Mouse (Mus musculus) lung, postnatal 4 days (tissue): ENCODE data around the gene Susd3.

Experiments
- DNase-seq, 2 experiments: peaks; one replicate each; pipeline ENCODE4 v3.0.0; 2021

Susd3 gene

GRCm38 (mm10) chr13:49246011-49246410 is 2.5 kb downstream of the Susd3 start:
- DNase-seq: no peak

- no peak for DNase-seq
Observed at GRCm38 (mm10) chr13:49245251-49245650, 3.3 kb downstream of the Susd3 start.

GRCm38 (mm10) chr13:49243492-49243891 is 5.0 kb downstream of the Susd3 start:
- DNase-seq: no peak

GRCm38 (mm10) chr13:49242321-49243065 is 6.0 kb downstream of the Susd3 start:
- peak; percentile 67 to 76 for DNase-seq

- no peak for DNase-seq
Observed at GRCm38 (mm10) chr13:49238737-49239136, 9.8 kb downstream of the Susd3 start.

- DNase-seq: no peak
Observed at GRCm38 (mm10) chr13:49237617-49238016, 10.9 kb downstream of the Susd3 start.

- DNase-seq: no peak
Observed at GRCm38 (mm10) chr13:49234711-49235110, 13.8 kb downstream of the Susd3 start.

GRCm38 (mm10) chr13:49233792-49234572 is 14.5 kb downstream of the Susd3 start:
- DNase-seq: no peak

GRCm38 (mm10) chr13:49225633-49226032 is 22.9 kb downstream of the Susd3 start:
- DNase-seq: no peak

- no peak for DNase-seq
Observed at GRCm38 (mm10) chr13:49225159-49225558, 23.3 kb downstream of the Susd3 start.

- DNase-seq: no peak
Observed at GRCm38 (mm10) chr13:49224729-49225128, 23.8 kb downstream of the Susd3 start.

- DNase-seq: no peak
Observed at GRCm38 (mm10) chr13:49224314-49224713, 24.2 kb downstream of the Susd3 start.

- DNase-seq: no peak
Observed at GRCm38 (mm10) chr13:49220912-49221311, 27.6 kb downstream of the Susd3 start.

- DNase-seq: no peak
Observed at GRCm38 (mm10) chr13:49219367-49219766, 29.1 kb downstream of the Susd3 start.

GRCm38 (mm10) chr13:49218651-49219050 is 29.9 kb downstream of the Susd3 start:
- no peak for DNase-seq

GRCm38 (mm10) chr13:49216808-49217561 is 31.5 kb downstream of the Susd3 start:
- DNase-seq: no peak

GRCm38 (mm10) chr13:49216220-49216552 is 32.3 kb downstream of the Susd3 start:
- no peak for DNase-seq

GRCm38 (mm10) chr13:49215504-49216219 is 32.8 kb downstream of the Susd3 start, which contains the start of gene Card19:
Card19 (minus strand) TSS chr13:49216037.
- DNase-seq: peak; percentile 97 to 98

- DNase-seq: no peak
Observed at GRCm38 (mm10) chr13:49215128-49215503, 33.4 kb downstream of the Susd3 start.

- DNase-seq: no peak
Observed at GRCm38 (mm10) chr13:49214454-49214853, 34.1 kb downstream of the Susd3 start.

- peak; percentile 59 to 72 for DNase-seq
Observed at GRCm38 (mm10) chr13:49213531-49213932, 35.0 kb downstream of the Susd3 start.

- no peak for DNase-seq
Observed at GRCm38 (mm10) chr13:49212711-49213500, 35.6 kb downstream of the Susd3 start.
